Mouse (Mus musculus) kidney, adult 2 months (tissue): ENCODE results near the gene Agps.

Experiments
- CTCF ChIP-seq: fragments of 200-500 bp; conservative IDR thresholded peaks from 2 replicates; pipeline ENCODE4 v1.5.1; 2011; ENCODE audit warnings: low read depth, mild to moderate bottlenecking, control low read depth, low read length, moderate library complexity, mixed read lengths; ENCODE audit not compliant: insufficient read depth, insufficient read length
- POLR2A ChIP-seq: fragments of 200-500 bp; IDR thresholded peaks from one replicate; pipeline ENCODE4 v1.6.1; 2011; ENCODE audit warnings: low read depth, low read length, control low read depth

GRCm38 (mm10) chr2:75933541-75933940, 101.6 kb downstream of the Agps start:
- TF ChIP-seq CTCF (no peak), POLR2A (no peak)
